Mouse (Mus musculus) ovary, postnatal 36 days (tissue): ENCODE results near the gene Cpb2.

Experiments used
- DNase-seq: peaks from one replicate; pipeline ENCODE4 v3.0.0; 2022; ENCODE audit warnings: low spot score, mixed read lengths

Cpb2 gene

GRCm38 (mm10) chr14:75246024-75247000, 4.2 kb downstream of the Cpb2 start:
- DNase-seq, result no peak

- DNase-seq, result no peak
These were observed 8.3 kb downstream of the Cpb2 start for GRCm38 (mm10) chr14:75250432-75250831.

- DNase-seq, result no peak
These were observed 14.4 kb downstream of the Cpb2 start for GRCm38 (mm10) chr14:75256521-75256920.

GRCm38 (mm10) chr14:75269531-75269930, 27.4 kb downstream of the Cpb2 start:
- DNase-seq, result no peak

DNA sequence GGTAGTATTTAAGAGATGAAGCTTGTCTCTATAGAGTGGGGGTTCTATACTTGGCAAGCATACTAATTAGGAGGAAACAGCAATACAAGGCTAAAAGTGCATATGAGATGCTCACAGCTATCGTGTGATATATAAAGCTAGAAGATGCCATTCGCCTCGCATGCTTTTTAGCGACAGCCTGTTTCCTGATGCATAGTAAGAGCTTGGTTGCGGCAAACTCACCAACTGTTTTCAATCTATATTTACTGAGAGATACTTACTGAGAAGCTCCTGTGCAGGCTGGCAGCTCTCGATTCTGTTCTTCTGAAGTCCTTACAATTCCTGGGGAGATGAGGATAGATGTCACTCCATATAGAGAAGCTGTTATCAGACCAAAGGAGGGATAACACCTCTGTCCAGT, 37.6 kb downstream of the Cpb2 start:
- no peak for DNase-seq

- DNase-seq, result no peak
These were observed 38.3 kb downstream of the Cpb2 start for GRCm38 (mm10) chr14:75280406-75280805.

- DNase-seq, result peak; percentile 5
These were observed 41.6 kb downstream of the Cpb2 start for GRCm38 (mm10) chr14:75283609-75284192.

DNA sequence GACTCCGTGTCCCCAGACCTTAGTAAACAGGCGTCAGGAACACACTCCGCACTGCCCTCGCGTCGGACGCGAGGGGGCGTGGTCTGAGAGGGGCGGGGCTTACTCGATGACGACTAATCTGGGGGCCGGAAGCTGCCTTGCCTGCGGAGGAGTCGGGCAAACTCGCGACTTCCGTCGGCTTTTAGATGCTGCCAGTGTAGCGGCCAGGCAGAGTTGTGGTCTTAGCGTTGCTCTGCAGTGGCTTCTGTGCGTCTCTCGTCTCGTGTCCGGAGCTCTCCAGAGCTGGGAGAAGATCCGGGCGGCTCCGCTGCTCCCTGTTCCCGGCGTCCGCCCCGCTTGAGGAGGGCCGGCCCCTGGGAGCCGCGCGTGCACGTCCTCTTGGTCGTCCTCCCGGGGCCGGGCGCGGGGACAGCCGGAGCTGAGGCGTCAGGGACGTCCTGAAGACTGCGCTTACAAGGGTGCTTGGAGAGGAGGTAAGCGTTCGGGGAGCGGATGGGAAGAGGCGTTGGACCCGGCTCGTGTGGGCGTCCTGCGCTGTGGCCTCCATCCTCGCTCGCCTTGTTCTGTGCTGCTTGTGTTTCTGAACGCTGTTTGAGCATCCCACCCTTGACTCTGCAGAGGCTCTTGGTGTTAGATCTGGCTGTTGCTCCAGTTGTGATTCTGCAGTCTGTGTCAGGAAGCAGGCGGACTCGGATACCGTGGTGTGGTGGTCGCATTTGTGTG, 42.3 kb downstream of the Cpb2 start, which contains the start of gene Zc3h13:
Gene Zc3h13 (plus strand): TSS at position 181 of the 723 bp plus-strand sequence.
- peak; percentile 96 for DNase-seq

DNA sequence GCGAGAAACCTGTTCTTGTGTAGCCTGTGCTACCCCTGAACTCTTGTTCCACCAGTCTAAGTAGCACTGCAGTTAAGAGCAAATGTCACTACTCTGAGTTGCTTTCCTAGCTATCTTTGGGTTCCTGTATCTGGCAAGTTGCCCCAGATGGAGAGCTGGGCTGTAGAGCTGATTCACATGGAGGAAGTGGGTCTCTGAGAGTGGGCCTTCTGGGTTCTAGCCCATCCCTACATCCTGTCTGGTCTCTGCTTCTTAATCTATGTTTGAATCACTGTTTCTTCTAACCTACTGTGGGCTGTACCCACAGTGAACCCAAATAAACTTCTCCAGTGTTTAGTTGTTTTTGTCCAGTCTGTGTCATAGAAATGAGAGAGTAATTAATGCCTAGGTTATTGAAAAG, 59.0 kb downstream of the Cpb2 start:
- DNase-seq, result no peak

GRCm38 (mm10) chr14:75303807-75304206, 61.7 kb downstream of the Cpb2 start:
- DNase-seq, result no peak

- no peak for DNase-seq
These were observed 65.8 kb downstream of the Cpb2 start for GRCm38 (mm10) chr14:75307855-75308254.

DNA sequence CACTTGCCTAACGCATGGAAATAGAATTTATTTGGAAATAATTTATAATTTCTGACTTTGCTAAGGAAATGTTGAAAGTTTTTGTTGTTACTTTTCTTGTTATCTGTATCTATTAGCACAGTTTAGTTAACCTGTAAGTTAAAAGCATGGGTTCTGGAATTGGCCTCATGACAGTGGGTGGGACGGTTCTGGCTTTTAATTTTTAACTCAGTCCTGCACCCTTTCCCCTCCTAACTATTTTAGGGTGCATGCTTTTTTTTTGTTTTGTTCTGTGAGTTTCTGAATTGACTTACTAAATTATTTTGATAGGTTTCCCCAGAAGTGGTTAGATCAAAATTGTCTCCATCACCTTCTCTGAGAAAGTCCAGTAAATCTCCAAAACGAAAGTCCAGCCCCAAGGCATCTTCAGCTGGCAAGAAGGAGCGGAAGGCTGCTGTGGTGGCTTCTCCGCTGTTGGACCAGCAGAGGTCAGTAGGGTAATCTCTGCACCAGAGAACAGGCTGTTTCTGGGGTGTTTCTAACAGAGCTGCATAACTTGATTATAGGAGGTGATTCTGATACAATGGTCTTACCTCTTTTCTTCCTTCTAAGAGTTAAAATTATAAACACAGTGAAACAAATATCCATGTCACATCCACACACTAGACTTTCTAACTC, 67.4 kb downstream of the Cpb2 start:
- no peak for DNase-seq

GRCm38 (mm10) chr14:75314484-75314883, 72.4 kb downstream of the Cpb2 start:
- DNase-seq, result no peak

- DNase-seq, result no peak
These were observed 76.6 kb downstream of the Cpb2 start for GRCm38 (mm10) chr14:75318736-75319135.

GRCm38 (mm10) chr14:75320269-75320668, 78.2 kb downstream of the Cpb2 start:
- DNase-seq, result no peak

- DNase-seq, result no peak
These were observed 81.3 kb downstream of the Cpb2 start for GRCm38 (mm10) chr14:75323354-75323753.

GRCm38 (mm10) chr14:75328062-75328461, 86.0 kb downstream of the Cpb2 start:
- no peak for DNase-seq

DNA sequence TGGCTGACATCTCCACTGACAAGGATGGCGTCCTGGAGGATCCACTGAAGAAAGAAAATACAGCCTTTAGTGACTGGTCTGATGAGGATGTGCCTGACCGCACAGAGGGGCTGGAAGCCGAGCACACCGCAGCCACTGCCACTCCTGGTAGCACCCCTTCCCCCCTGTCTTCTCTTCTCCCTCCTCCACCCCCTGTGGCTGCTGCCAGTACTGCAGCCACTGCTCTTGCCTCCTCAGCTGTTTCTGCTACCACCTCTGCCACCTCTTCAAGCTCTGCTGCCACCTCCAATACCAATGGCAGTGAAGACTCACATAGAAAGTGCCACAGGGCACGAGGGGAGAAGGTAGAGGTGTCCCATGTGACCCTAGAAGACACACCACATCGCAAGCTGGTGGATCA, 88.5 kb downstream of the Cpb2 start:
- no peak for DNase-seq
